14 mouse cellular contexts compared by ENCODE assay signal in the genomic region with DNA sequence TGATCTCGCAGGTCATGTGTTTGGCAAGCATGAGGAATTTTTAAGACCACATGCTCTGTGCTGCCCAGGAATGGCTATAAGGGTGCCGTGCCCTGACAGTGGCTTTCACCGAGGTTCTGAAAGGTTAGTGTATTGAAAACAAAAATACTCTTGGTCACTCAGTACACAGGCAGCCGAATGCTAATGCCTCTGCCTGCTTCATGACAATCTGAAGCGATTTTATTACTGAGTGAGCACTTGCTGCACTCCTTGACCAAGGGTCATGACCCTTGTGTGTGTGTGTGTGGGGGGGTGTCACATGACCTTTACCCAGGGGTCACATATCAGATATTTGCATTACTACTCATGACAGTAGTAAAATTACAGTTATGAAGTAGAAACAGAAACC.
DNase-seq lines count a peak whose midpoint lies in the region; ATAC-seq and TF ChIP-seq lines count a peak whose summit lies in the region.
"Had no signal": no experiment of that assay in that cellular context is flagged by ENCODE, and none has a peak within 500 bp of the region (broad histone marks: within the 10 kb centered on the region; RNA-seq: fewer than 3 reads in every experiment).

No protein-coding gene starts in this region.

- peak; percentile 13 for DNase-seq in embryo, embryonic 10.5 days (ENCODE audit: low spot score)
- no peak for DNase-seq in embryo, embryonic 10 days (ENCODE audit: low spot score)
- DNase-seq in kidney, postnatal 0 days (ENCODE audit: low spot score): no peak
- DNase-seq in kidney, adult 8-10 months: no peak
- no peak for DNase-seq in adrenal gland, adult 8-10 months
- DNase-seq in spleen, postnatal 36 days (ENCODE audit: low spot score in 2 of 2): no peak
- DNase-seq: cerebellum, adult 8-10 months; heart, adult 18-20 months; lung, embryonic 14.5 days had no signal

- 6% methylated on average over 5 of the region's 5 CpGs for WGBS in kidney, postnatal 0 days
- WGBS in hindbrain, embryonic 16.5 days: 34% methylated on average over 5 of the region's 5 CpGs
- 42% methylated on average over 5 of the region's 5 CpGs for WGBS in midbrain, embryonic 16.5 days

- no peak overlapping the region for H3K9ac ChIP-seq in kidney, postnatal 0 days (ENCODE audit: low read depth, low read length)
- H3K9ac ChIP-seq in hindbrain, embryonic 16.5 days (ENCODE audit: low read depth, low read length): no peak overlapping the region
- no peak overlapping the region; the same call in 1 of the 2 replicates for H3K9ac ChIP-seq in midbrain, embryonic 16.5 days (ENCODE audit: low read depth, low read length)
- H3K9ac ChIP-seq: embryonic facial prominence, embryonic 13.5 days; lung, embryonic 14.5 days; midbrain, embryonic 12.5 days had no signal

- TF ChIP-seq CTCF in kidney, postnatal 0 days (IDR thresholded peaks at IDR 0.05; ENCODE audit: low read depth): no peak

- H3K27ac ChIP-seq in kidney, postnatal 0 days: no peak overlapping the region
- H3K27ac ChIP-seq in hindbrain, embryonic 16.5 days (ENCODE audit: low read depth, low read length): no peak overlapping the region
- H3K27ac ChIP-seq in midbrain, embryonic 16.5 days (ENCODE audit: low read length): no peak overlapping the region
- H3K27ac ChIP-seq: embryonic facial prominence, embryonic 13.5 days; midbrain, embryonic 12.5 days had no signal

- no peaks in the 10 kb centered on the region for H3K4me1 ChIP-seq in kidney, postnatal 0 days (replicated peaks; ENCODE audit: insufficient read depth, low read length)
- peaks cover 10% of the 10 kb centered on the region for H3K4me1 ChIP-seq in hindbrain, embryonic 16.5 days (ENCODE audit: control insufficient read depth, insufficient read depth, low read depth, low read length)
- peaks cover 16% of the 10 kb centered on the region for H3K4me1 ChIP-seq in midbrain, embryonic 16.5 days (ENCODE audit: control insufficient read depth, insufficient read depth, low read length)
- H3K4me1 ChIP-seq: embryonic facial prominence, embryonic 13.5 days had no signal

- H3K4me2 ChIP-seq in kidney, postnatal 0 days (ENCODE audit: low read length): peak overlapping the region; percentile 21; the same call in 1 of the 2 replicates
- H3K4me2 ChIP-seq in hindbrain, embryonic 16.5 days (ENCODE audit: low read length): peak overlapping the region; percentile 36
- peak overlapping the region; percentile 37 for H3K4me2 ChIP-seq in midbrain, embryonic 16.5 days (ENCODE audit: low read length)
- H3K4me2 ChIP-seq: embryonic facial prominence, embryonic 13.5 days; lung, embryonic 14.5 days; midbrain, embryonic 12.5 days had no signal

- no peaks in the 10 kb centered on the region for H3K9me3 ChIP-seq in kidney, postnatal 0 days (replicated peaks; ENCODE audit: low read length)
- no peaks in the 10 kb centered on the region for H3K9me3 ChIP-seq in hindbrain, embryonic 16.5 days (ENCODE audit: control insufficient read depth, low read length)
- no peaks in the 10 kb centered on the region for H3K9me3 ChIP-seq in midbrain, embryonic 16.5 days (replicated peaks; ENCODE audit: control insufficient read depth, low read length, poor library complexity, severe bottlenecking)
- H3K9me3 ChIP-seq: embryonic facial prominence, embryonic 13.5 days; G1E; midbrain, embryonic 12.5 days had no signal

- H3K36me3 ChIP-seq in kidney, postnatal 0 days (ENCODE audit: insufficient read depth, low read length): no peaks in the 10 kb centered on the region
- H3K36me3 ChIP-seq in hindbrain, embryonic 16.5 days (ENCODE audit: control insufficient read depth, insufficient read depth, low read length): no peaks in the 10 kb centered on the region
- no peaks in the 10 kb centered on the region for H3K36me3 ChIP-seq in midbrain, embryonic 16.5 days (ENCODE audit: control insufficient read depth, insufficient read depth, low read length)
- H3K36me3 ChIP-seq: embryonic facial prominence, embryonic 13.5 days; G1E; midbrain, embryonic 12.5 days had no signal

- H3K4me3 ChIP-seq in kidney, postnatal 0 days (replicated peaks; ENCODE audit: low read depth, low read length): no peak overlapping the region
- H3K4me3 ChIP-seq in hindbrain, embryonic 16.5 days (ENCODE audit: low read length): no peak overlapping the region
- H3K4me3 ChIP-seq in midbrain, embryonic 16.5 days (ENCODE audit: low read depth, low read length): no peak overlapping the region
- H3K4me3 ChIP-seq: embryonic facial prominence, embryonic 13.5 days; midbrain, embryonic 12.5 days had no signal

- 0 out of 2 replicates have a peak, but pooled peaks cover 3% of the 10 kb centered on the region for H3K27me3 ChIP-seq in kidney, postnatal 0 days (ENCODE audit: insufficient read depth, low read length)
- H3K27me3 ChIP-seq in hindbrain, embryonic 16.5 days (replicated peaks; ENCODE audit: control insufficient read depth, insufficient read depth, low read length): no peaks in the 10 kb centered on the region
- peaks cover 2% of the 10 kb centered on the region; the same call in 1 of the 2 replicates for H3K27me3 ChIP-seq in midbrain, embryonic 16.5 days (ENCODE audit: control insufficient read depth, insufficient read depth, low read depth, low read length)

- ATAC-seq in kidney, postnatal 0 days (replicated peaks; ENCODE audit: low FRiP score, low read depth): peak; percentile 76; the same call in 1 of the 2 replicates
- 0 out of 2 replicates have a peak, but pooled peaks have one; percentile 44 for ATAC-seq in hindbrain, embryonic 16.5 days
- ATAC-seq in midbrain, embryonic 16.5 days: no peak
